Mouse (Mus musculus) heart, embryonic 11.5 days (tissue): ENCODE results near the gene B3galt1. TPM values are rescaled to one million over a fixed set of nuclear protein-coding genes. Genes with fewer than 3 reads are reported as not detected.

Experiments
- ATAC-seq: fragments of 200-750 bp; cut with Nextera tagmentation; replicated peaks from 2 replicates; pipeline ENCODE4 v1.8.0; 2017; ENCODE audit warnings: moderate library complexity; ENCODE audit not compliant: insufficient number of reproducible peaks, low FRiP score, low TSS enrichment
- H3K27ac ChIP-seq: fragments of 300-500 bp; sonication (generic); 2 replicates; pipeline ENCODE4 v1.5.1; 2014; ENCODE audit warnings: mild to moderate bottlenecking, low read depth, low read length
- H3K27me3 ChIP-seq: fragments of 300-500 bp; sonication (generic); 2 replicates; pipeline ENCODE4 v1.6.1; 2014; ENCODE audit warnings: mild to moderate bottlenecking, low read length, mixed read lengths; ENCODE audit not compliant: control insufficient read depth, insufficient read depth
- H3K36me3 ChIP-seq: fragments of 300-500 bp; sonication (generic); 2 replicates; pipeline ENCODE4 v1.6.1; 2014; ENCODE audit warnings: mild to moderate bottlenecking, low read length, moderate library complexity, mixed read lengths; ENCODE audit not compliant: control insufficient read depth, insufficient read depth
- H3K4me1 ChIP-seq: fragments of 300-500 bp; sonication (generic); 2 replicates; pipeline ENCODE4 v1.6.1; 2014; ENCODE audit warnings: low read length; ENCODE audit not compliant: control insufficient read depth, insufficient read depth
- H3K4me2 ChIP-seq: fragments of 300-500 bp; sonication (generic); 2 replicates; pipeline ENCODE4 v1.6.1; 2014; ENCODE audit warnings: mild to moderate bottlenecking, moderate library complexity
- H3K4me3 ChIP-seq: fragments of 300-500 bp; sonication (generic); 2 replicates; pipeline ENCODE4 v1.5.1; 2014; ENCODE audit warnings: low read depth, low read length
- H3K9ac ChIP-seq: fragments of 300-500 bp; sonication (generic); 2 replicates; pipeline ENCODE4 v1.6.1; 2014; ENCODE audit warnings: mild to moderate bottlenecking, low read depth, low read length, moderate library complexity
- H3K9me3 ChIP-seq: fragments of 300-500 bp; sonication (generic); replicated peaks from 2 replicates; pipeline ENCODE4 v1.6.1; 2016; ENCODE audit warnings: low read length; ENCODE audit not compliant: control insufficient read depth
- WGBS: fragments of 180-500 bp; shearing (Covaris S2); extraction: QIAGEN DNeasy Blood & Tissue Kit; methylation state at CpG from one replicate; pipeline ENCODE4 v1.1.7; 2014; ENCODE audit not compliant: insufficient replicate concordance; 5-methylcytosine and 5-hydroxymethylcytosine counted together
- polyA plus RNA-seq: library from polyadenylated mRNA; unstranded; fragments of >200 nt; fragmentation: Nextera tagmentation; extraction: Ambion mirVana; gene quantifications from 2 replicates; pipeline ENCODE4 v1.2.1, GENCODE M21; 2014

Gene B3galt1
- polyA plus RNA-seq, 1 experiment from 2014 or later: 4.8 TPM

DNA sequence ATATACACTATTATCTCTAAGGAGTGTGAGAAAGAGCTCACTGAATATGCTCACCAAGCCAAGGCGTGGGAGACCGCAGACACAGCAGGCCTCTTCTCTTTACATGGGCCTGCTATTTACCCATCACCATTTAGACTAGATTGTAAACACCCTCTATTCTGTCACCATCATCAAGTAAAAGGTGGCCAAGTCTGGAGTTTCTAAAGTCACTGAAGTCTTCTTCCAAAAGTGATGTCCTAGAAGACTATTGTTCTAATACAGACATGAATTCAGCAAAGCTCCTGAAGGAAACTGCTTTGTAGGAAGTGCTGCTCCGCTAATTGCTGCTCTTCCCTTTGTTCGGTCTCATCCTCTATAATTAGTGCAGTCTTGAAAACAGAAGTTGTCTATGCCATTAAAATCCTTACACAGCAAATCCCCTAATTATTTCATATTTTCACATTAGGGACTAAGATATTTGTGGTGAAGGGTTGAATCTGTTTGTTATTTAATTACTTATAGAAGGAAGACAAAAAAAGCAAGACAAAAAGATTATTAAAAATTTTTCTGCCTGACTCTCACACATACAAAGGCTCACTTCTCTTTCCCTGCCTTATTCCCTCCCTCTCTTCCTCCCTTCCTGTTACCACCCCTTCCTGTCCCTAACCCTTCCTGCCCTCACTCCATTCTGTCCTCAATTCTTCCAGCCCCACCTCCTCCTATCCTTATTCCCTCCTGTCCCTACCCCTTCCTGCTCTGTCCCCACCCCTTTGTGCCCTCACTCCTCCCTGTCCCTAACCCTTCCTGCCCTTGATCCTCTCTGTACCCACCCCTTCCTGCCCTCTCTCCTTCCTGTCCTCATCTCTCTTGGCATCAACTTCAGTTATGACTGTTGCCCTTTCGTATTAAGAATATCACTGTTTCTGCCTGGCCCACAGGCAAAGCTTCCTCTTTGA is 514.0 kb downstream of the B3galt1 start:
- H3K9me3 ChIP-seq: no peaks in the 10 kb centered on the region
- no peak overlapping the region for H3K4me3 ChIP-seq
- no peak overlapping the region for H3K4me2 ChIP-seq
- no peaks in the 10 kb centered on the region for H3K27me3 ChIP-seq
- no peak overlapping the region for H3K27ac ChIP-seq
- no peak overlapping the region for H3K9ac ChIP-seq
- no peaks in the 10 kb centered on the region for H3K4me1 ChIP-seq
- 82% methylated on average over 5 of the region's 5 CpGs for WGBS
- H3K36me3 ChIP-seq: no peaks in the 10 kb centered on the region
- no peak for ATAC-seq

DNA sequence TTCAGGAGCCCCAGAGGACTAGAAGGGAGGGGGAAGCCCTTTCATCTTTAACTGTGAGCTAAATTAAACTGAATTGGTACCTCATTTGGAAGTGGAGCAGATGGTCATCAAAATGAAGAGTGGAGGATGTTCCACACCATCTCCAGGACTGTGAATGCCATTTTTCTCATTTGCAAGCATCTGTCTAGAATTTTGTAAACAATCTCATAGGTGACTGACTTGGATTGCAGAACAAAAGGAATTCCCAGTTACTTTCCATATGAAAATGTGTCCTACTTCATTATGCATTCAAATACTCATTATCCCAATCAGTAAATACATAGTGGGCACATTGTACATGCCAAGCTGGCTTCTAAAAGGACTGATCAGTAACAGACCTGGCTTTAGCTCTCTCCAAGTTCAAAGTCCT is 515.2 kb downstream of the B3galt1 start:
- no peaks in the 10 kb centered on the region for H3K9me3 ChIP-seq
- no peak overlapping the region for H3K27ac ChIP-seq
- no peaks in the 10 kb centered on the region for H3K4me1 ChIP-seq
- H3K4me3 ChIP-seq: no peak overlapping the region
- H3K27me3 ChIP-seq: no peaks in the 10 kb centered on the region
- no peak overlapping the region for H3K4me2 ChIP-seq
- H3K9ac ChIP-seq: no peak overlapping the region
- no peak for ATAC-seq
- H3K36me3 ChIP-seq: no peaks in the 10 kb centered on the region

DNA sequence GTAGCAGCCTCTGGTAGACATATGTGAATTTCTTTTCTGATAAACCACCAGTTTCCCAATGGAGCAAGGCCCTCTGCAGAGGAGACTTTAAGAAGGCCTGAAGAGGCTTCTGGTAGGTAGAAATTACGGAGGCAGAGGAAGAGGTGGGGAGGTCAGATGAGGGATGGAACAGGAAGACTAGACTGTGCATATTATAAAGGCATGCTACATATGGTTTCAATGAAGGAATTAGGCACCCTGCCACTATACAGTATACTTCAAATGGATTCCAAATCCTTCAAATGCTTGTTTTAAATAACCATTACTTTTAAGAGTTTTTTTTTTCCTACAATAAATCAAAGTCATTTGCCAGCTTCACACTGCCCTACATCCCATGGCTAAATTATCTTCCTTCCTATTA is 518.8 kb downstream of the B3galt1 start:
- Histone ChIP-seq H3K27me3 (no peaks in the 10 kb centered on the region), H3K4me3 (no peak overlapping the region), H3K4me1 (no peaks in the 10 kb centered on the region), H3K27ac (no peak overlapping the region), H3K36me3 (no peaks in the 10 kb centered on the region), H3K9ac (no peak overlapping the region), H3K9me3 (no peaks in the 10 kb centered on the region), H3K4me2 (no peak overlapping the region)
- ATAC-seq: no peak
- WGBS: 75% methylated on average over 1 of the region's 1 CpGs

DNA sequence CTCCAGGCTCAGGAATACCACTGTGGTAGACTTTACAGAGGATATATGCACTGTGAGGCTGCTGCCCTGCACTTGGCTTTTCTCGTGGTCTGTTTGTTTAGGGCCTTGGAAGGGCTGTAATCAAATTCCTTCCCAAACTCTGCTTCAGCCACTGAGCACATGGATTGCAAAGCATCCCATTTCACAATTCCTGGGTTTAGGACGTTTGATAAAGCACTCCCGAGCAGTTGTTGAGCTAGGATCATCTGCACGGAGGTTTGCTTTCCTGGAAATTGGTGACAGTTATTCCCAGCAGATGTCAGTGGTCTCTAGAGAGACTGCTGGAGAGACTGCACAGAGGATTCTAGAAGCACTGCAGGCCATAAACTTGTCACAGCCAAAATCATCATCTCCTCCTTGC is 520.4 kb downstream of the B3galt1 start:
- no peaks in the 10 kb centered on the region for H3K36me3 ChIP-seq
- WGBS: 58% methylated on average over 4 of the region's 4 CpGs
- H3K27me3 ChIP-seq: no peaks in the 10 kb centered on the region
- H3K4me3 ChIP-seq: no peak overlapping the region
- ATAC-seq: no peak
- H3K4me2 ChIP-seq: no peak overlapping the region
- no peaks in the 10 kb centered on the region for H3K9me3 ChIP-seq
- H3K4me1 ChIP-seq: no peaks in the 10 kb centered on the region
- H3K9ac ChIP-seq: no peak overlapping the region
- no peak overlapping the region for H3K27ac ChIP-seq

DNA sequence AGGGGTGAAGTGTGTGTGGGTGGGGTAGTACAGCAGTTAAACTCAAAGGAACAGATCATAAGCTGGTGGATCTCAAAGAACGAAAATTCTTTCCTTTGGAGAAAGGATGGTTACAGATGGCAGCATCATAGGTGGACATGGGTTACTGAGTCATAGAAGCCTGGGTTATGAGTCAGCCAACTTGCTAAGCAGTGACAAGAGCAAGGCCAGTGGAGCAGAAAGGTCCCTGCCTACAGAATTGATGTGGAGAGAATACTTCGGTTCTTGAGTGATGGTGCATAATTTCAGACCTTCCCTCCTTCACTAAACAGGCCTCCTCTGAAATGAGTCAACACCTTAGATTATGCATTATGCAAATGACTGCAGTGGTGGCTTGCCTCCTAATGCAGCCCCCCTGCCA is 525.9 kb downstream of the B3galt1 start:
- no peak overlapping the region for H3K27ac ChIP-seq
- no peak for ATAC-seq
- no peaks in the 10 kb centered on the region for H3K36me3 ChIP-seq
- H3K27me3 ChIP-seq: no peaks in the 10 kb centered on the region
- H3K9me3 ChIP-seq: no peaks in the 10 kb centered on the region
- H3K4me1 ChIP-seq: no peaks in the 10 kb centered on the region
- H3K4me3 ChIP-seq: no peak overlapping the region
- 88% methylated on average over 2 of the region's 2 CpGs for WGBS
- no peak overlapping the region for H3K9ac ChIP-seq
- no peak overlapping the region for H3K4me2 ChIP-seq

DNA sequence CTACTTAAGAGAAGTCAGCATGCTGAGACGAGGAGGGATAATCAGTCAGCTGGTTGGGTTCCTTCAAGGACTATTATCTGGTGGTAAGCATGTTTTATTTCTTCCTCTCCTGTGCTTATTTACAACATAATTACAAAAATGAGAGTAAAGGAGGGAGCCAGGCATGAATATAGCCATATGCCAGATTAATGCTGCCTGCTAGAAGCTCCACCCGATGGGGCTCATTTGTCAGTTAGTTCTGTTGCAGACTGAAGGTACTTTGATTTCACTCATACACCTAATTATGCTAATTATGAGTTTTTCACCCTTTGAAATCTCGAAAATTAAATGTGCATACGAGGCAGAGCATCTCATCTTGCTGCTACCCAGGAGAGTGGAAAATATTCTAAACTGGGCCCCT is 539.0 kb downstream of the B3galt1 start:
- Histone ChIP-seq H3K36me3 (no peaks in the 10 kb centered on the region), H3K4me2 (no peak overlapping the region), H3K9ac (no peak overlapping the region), H3K9me3 (no peaks in the 10 kb centered on the region), H3K27ac (no peak overlapping the region), H3K4me3 (no peak overlapping the region), H3K4me1 (no peaks in the 10 kb centered on the region), H3K27me3 (no peaks in the 10 kb centered on the region)
- 70% methylated on average over 4 of the region's 4 CpGs for WGBS
- no peak for ATAC-seq

DNA sequence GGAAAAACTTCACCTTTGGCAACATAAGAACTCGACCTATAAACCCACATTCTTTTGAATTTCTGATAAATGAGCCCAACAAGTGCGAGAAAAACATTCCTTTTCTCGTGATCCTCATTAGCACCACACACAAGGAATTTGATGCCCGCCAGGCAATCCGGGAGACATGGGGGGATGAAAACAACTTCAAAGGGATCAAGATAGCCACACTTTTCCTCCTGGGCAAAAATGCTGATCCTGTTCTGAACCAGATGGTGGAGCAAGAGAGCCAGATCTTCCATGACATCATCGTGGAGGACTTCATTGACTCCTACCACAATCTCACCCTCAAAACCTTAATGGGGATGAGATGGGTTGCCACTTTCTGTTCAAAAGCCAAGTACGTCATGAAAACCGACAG is 552.4 kb downstream of the B3galt1 start:
- no peaks in the 10 kb centered on the region for H3K9me3 ChIP-seq
- H3K4me2 ChIP-seq: no peak overlapping the region
- ATAC-seq: no peak
- no peaks in the 10 kb centered on the region for H3K27me3 ChIP-seq
- H3K36me3 ChIP-seq: no peaks in the 10 kb centered on the region
- no peak overlapping the region for H3K27ac ChIP-seq
- H3K9ac ChIP-seq: no peak overlapping the region
- no peak overlapping the region for H3K4me3 ChIP-seq
- 67% methylated on average over 8 of the region's 8 CpGs for WGBS
- H3K4me1 ChIP-seq: no peaks in the 10 kb centered on the region

DNA sequence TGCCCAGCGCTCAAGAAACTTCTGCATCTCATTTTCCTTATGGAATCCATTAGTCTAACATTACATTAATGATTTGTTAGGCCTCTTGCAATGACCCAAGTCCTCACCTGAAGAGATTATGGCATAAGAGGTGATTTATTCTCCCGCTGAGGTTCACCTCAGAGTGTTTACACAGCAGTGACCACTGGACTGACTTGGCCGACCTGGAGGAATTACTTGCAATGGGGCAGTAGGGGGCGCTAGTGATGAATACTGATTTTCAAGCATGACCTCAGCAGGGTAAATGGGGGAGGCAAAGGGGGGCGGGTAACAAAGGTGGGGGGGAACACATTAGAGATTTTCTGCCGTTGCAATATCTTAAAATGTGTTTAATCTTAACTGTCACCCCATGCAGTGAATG is 559.1 kb downstream of the B3galt1 start:
- WGBS: 47% methylated on average over 6 of the region's 6 CpGs

DNA sequence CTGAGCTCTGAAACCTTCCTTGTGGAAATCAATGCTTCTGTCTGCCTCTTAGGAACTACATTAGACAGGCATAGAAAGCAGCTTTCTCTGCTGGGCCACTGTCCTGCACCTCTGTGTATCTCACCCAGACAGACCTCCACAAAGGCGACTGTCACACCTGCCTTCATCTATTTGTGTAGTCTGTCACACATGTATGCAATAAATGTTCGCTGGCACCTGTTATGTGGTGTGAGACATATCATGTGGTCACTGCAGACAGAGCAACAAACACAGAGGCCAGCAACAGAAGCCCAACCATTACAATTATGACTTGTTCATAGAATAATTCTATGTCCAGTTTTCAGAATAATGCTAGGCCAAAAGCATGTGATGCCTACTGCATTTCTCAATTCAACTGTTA is 575.4 kb downstream of the B3galt1 start:
- Histone ChIP-seq H3K4me2 (no peak overlapping the region), H3K27me3 (no peaks in the 10 kb centered on the region), H3K36me3 (no peaks in the 10 kb centered on the region), H3K9ac (no peak overlapping the region), H3K4me1 (no peaks in the 10 kb centered on the region), H3K4me3 (no peak overlapping the region), H3K27ac (no peak overlapping the region), H3K9me3 (no peaks in the 10 kb centered on the region)
- ATAC-seq: no peak
- WGBS: 71% methylated on average over 2 of the region's 2 CpGs

More for the DNA sequence above, 559.1 kb downstream of the B3galt1 start:
- Histone ChIP-seq H3K4me2 (no peak overlapping the region), H3K4me3 (no peak overlapping the region), H3K36me3 (no peaks in the 10 kb centered on the region), H3K9me3 (no peaks in the 10 kb centered on the region), H3K4me1 (no peaks in the 10 kb centered on the region), H3K9ac (no peak overlapping the region), H3K27me3 (no peaks in the 10 kb centered on the region), H3K27ac (no peak overlapping the region)
- no peak for ATAC-seq
